Mouse (Mus musculus): ENCODE data around the gene Gm5662. TPM values are rescaled to one million over a fixed set of nuclear protein-coding genes. Genes with fewer than 3 reads are reported as not detected.
"Not testable (repeated sequence)": the region's sequence is repeated elsewhere in the genome, so short reads cannot be mapped to it uniquely, and the experiment has no call there.

Gm5662 gene
- polyA plus RNA-seq, 1 experiment, result 1.2 TPM

DNA sequence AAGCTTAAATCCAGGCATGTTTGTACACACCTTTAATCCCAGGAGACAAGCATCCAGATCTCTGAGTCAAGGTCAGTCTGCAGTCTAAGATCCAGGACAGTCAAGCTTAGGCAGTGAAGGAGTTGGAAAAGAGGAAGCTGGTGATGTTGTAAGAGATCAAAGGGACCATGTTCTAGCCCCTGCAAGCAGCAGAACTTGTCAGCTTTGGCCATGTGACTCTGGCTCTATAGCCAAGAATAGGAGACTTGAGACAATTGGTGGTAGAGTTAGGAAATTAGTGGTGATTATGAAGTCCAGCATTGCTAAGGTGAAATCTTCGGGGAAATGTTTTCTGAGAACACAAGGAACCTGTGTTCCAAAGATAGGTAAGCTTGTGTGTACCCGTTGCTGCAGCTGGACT is 18.4 kb downstream of the Gm5662 start:
- not testable (repeated sequence) for H3ac ChIP-seq (ENCODE audit: control insufficient read depth, insufficient read length); H3K36me3 ChIP-seq (ENCODE audit: control insufficient read depth, insufficient read depth); H3K4me3 ChIP-seq; H3K27me3 ChIP-seq (ENCODE audit: control insufficient read depth, insufficient read depth, insufficient read length); H3K4me2 ChIP-seq (ENCODE audit: low read depth); H3K79me2 ChIP-seq (ENCODE audit: control insufficient read depth, insufficient read depth)
- peak; percentile 57 for TF ChIP-seq USF1 (IDR thresholded peaks at IDR 0.05; ENCODE audit: low read depth)

- not testable (repeated sequence) for H3K4me3 ChIP-seq; H3ac ChIP-seq (ENCODE audit: control insufficient read depth, insufficient read length); H3K27me3 ChIP-seq (ENCODE audit: control insufficient read depth, insufficient read depth, insufficient read length); H3K4me2 ChIP-seq (ENCODE audit: low read depth); H3K79me2 ChIP-seq (ENCODE audit: control insufficient read depth, insufficient read depth); H3K36me3 ChIP-seq (ENCODE audit: control insufficient read depth, insufficient read depth)
Measured at GRCm38 (mm10) chr12:88250000-88250399, 24.3 kb downstream of the Gm5662 start, which contains the start of gene Gm8332. TSS of gene Gm8332 (minus strand) at chr12:88250100.

DNA sequence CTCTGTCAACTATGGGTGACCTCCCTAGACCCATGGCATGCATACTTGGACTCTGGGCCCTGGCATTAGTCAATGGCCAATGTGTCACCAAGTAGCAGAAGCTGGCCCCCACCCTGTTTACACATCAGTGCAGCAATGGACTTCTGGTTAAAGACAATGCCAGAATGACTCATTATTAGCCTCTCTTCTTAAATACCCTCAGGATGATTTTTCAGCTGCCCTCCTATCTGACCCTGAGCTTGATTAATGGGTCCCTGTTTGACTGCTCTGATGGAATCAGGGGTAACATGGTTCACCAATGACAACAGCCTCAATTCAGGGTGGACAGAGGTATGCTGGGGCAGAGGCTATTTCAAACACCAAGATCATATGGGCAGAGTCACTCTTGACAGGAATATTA is 28.5 kb downstream of the Gm5662 start:
- H3K79me2 ChIP-seq (ENCODE audit: control insufficient read depth, insufficient read depth), result not testable (repeated sequence)

GRCm38 (mm10) chr12:88242940-88243339 is 31.4 kb downstream of the Gm5662 start:
- H3ac ChIP-seq (ENCODE audit: control insufficient read depth, insufficient read length); H3K4me3 ChIP-seq; H3K36me3 ChIP-seq (ENCODE audit: control insufficient read depth, insufficient read depth); H3K79me2 ChIP-seq (ENCODE audit: control insufficient read depth, insufficient read depth); H3K27me3 ChIP-seq (ENCODE audit: control insufficient read depth, insufficient read depth, insufficient read length); H3K4me2 ChIP-seq (ENCODE audit: low read depth): not testable (repeated sequence)

More for the DNA sequence above, 28.5 kb downstream of the Gm5662 start:
- H3K4me2 ChIP-seq (ENCODE audit: low read depth); H3ac ChIP-seq (ENCODE audit: control insufficient read depth, insufficient read length); H3K27me3 ChIP-seq (ENCODE audit: control insufficient read depth, insufficient read depth, insufficient read length); H3K36me3 ChIP-seq (ENCODE audit: control insufficient read depth, insufficient read depth); H3K4me3 ChIP-seq: not testable (repeated sequence)

Other genes starting within 250 kb of the Gm5662 start
- gene Gm2056, start 247.5 kb downstream of the Gm5662 start, polyA plus RNA-seq (2012; fragmentation: generic; extraction: Trizol), result 0.14 TPM
- not detected for gene Gm16368, start 190.8 kb downstream of the Gm5662 start, polyA plus RNA-seq (2012; fragmentation: generic; extraction: Trizol)
- 0.14 TPM for gene Gm10436, start 92.4 kb downstream of the Gm5662 start, polyA plus RNA-seq (2012; fragmentation: generic; extraction: Trizol)
- gene Gm8332, start 24.4 kb downstream of the Gm5662 start, polyA plus RNA-seq (2012; fragmentation: generic; extraction: Trizol), result 4.4 TPM
- gene Gm5039, start 49.5 kb upstream of the Gm5662 start, polyA plus RNA-seq (2012; fragmentation: generic; extraction: Trizol), result 0.95 TPM
- 31.3 TPM for gene Adck1, start 86.1 kb upstream of the Gm5662 start, polyA plus RNA-seq (2012; fragmentation: generic; extraction: Trizol)